Mouse (Mus musculus) ovary, adult 10 weeks (tissue): ENCODE results near the gene Slco2b1. TPM values are rescaled to one million over a fixed set of nuclear protein-coding genes. Genes with fewer than 3 reads are reported as not detected.

Experiments used
- polyA plus RNA-seq: library from polyadenylated mRNA; stranded (reverse); fragments of 350-450 nt; fragmentation: Illumina TruSeq; extraction: RNeasy Lipid Tissue Mini Kit (QIAGEN cat#74804); gene quantifications from one replicate; pipeline ENCODE4 v1.2.3, GENCODE M21; 2014

Slco2b1 gene
- polyA plus RNA-seq: 7.7 TPM

DNA sequence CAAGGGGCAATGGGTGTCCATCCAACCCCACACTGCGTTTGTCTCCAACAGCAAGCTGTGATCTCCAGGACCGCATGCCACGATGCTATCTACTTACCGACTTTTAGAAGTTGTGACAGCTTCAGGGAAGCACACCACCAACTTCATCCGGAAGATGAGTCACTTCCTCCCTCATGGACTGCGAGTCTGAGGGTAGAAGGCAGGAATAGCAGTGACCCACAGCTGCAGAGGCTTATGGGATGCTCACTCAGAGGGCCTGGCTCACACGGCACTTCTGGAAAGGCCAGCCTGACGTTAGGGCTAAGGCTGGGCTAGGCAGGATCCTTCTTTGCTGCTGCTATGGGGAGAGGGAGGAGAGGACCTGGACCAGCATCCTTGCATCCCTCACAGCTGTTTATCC lies at the start of gene Slco2b1:
Slco2b1 (minus strand) TSS at position 175 of the 400 bp plus-strand sequence.

DNA sequence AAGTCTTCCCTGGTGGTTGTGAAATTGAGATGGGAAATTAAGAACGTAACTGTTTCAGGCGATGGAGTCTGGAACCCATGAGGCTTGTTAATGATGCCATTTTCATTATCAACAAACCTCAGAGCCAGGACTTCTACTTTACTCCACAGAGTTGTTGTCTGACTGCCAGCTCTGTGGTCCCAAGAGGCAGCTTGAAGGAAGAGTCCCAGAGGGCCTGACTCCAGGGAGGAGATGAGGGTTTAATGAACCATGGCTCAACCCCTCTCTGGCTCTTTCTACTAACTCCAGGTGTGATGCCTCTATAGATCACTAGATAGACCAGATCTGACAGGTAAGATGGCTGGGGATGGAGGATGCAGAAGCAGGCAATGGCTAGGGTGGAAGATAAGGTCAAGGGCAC lies 18.8 kb upstream of the Slco2b1 start, which contains the start of gene Olfr520:
Olfr520 (plus strand) TSS at position 301 of the 400 bp plus-strand sequence.

DNA sequence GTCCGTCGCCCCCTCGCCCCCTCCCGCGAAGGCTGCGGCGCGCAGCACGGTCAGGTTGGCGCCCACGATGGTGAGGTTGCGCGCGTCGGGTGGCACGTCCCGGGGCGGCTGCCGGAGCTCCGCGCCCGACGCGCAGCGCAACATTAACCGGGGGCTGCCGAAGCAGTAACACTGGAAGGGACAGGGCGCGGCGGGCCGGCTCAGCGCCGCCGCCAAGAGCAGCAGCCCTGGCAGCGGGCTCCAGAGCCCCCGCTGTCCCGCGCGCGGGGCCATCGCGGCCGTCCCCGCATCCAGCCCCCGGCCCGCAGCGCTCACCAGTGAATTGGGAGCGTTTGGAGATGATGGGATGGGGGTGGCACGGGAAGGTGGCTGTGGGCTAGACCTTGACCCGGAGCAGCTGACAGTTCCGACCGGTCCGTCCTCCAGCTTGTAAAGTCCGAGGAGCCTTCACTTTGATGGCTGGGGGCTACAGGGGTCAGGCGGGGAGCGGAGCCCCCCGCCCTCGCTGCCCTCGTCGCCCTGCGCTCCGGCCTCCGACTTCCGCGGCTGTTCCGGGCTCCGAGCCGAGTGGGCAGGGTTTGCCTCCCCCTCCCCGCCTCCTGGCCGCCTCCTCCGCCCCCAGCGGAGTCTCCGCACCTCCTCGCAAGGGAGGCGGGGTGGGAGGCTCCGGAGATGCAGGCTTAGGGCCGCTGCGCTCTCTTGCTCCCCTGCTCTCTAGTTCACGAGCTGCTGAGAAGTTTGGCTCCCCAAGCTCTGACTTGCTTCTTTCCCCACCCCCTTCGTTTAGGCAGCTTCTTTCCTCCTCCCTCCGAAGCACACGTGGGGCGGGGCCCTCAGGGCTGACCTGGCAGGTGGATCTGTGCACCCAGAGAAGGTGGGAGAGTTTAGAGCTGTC lies 84.5 kb downstream of the Slco2b1 start, which contains the start of gene Tpbgl:
Tpbgl (minus strand) TSS at position 728 of the 895 bp plus-strand sequence.

Other genes with a start within 250 kb of the Slco2b1 start
- gene Klhl35, start 245.3 kb downstream of the Slco2b1 start, polyA plus RNA-seq: not detected
- gene Rps3, start 227.6 kb downstream of the Slco2b1 start, polyA plus RNA-seq: 1,328 TPM
- gene Arrb1, start 175.9 kb downstream of the Slco2b1 start, polyA plus RNA-seq: 11.7 TPM
- 1.4 TPM for gene Tpbgl, start 84.2 kb downstream of the Slco2b1 start, polyA plus RNA-seq
- not detected for gene Olfr520, start 18.9 kb upstream of the Slco2b1 start, polyA plus RNA-seq
- gene Olfr521, start 52.2 kb upstream of the Slco2b1 start, polyA plus RNA-seq: not detected
- gene Neu3, start 117.1 kb upstream of the Slco2b1 start, polyA plus RNA-seq: 57.4 TPM
- not detected for gene Xrra1, start 147.8 kb upstream of the Slco2b1 start, polyA plus RNA-seq
- 370 TPM for gene Spcs2, start 152.1 kb upstream of the Slco2b1 start, polyA plus RNA-seq